Mouse (Mus musculus) kidney, postnatal 25 days (tissue): ENCODE results near the gene Mast1.

Source experiments
- DNase-seq, 2 experiments: peaks; one replicate each; pipeline ENCODE4 v3.0.0; 2021; ENCODE audit warnings: mixed read lengths in 2 of 2

Mast1 gene

DNA sequence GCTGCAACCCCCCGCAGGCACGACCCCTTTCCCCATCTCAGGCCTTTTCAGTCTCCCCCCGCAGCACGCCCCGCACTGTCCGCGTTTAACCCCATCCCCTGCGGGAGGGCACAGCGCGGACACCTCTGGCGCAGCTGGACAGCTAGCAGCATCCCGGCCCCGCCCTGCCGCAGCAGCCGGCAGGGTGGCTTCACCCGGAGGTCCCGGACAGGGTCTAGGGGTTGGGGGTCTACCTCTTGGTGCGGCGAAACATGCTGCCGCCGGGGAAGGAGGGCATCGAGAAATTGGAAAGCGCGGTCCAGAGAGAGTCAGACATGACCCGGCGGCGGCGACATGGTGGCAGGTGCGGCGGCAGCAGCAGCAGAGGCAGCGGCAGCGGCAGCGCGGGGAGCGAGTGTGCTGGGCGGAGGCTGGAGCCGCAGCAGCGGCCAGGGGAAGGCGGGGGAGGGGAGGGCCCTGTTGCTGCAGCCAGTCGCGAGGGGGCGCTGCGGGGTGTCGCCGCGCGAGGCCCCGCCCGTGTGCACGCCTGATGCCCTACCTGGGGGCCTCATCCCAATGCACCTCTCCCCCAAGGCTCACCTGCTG, at the start of gene Mast1:
Gene Mast1 (minus strand): TSS at position 398 of the 585 bp plus-strand sequence.
- peak; percentile 49 to 66 for DNase-seq

GRCm38 (mm10) chr8:84986379-84986945, 49.3 kb upstream of the Mast1 start:
- DNase-seq, result no peak

- peak; percentile 97 to 98 for DNase-seq
These were observed 48.7 kb upstream of the Mast1 start for GRCm38 (mm10) chr8:84985684-84986378.

GRCm38 (mm10) chr8:84985049-84985683, 48.0 kb upstream of the Mast1 start:
- DNase-seq, result peak in 1 of 2 experiments; percentile 22

DNA sequence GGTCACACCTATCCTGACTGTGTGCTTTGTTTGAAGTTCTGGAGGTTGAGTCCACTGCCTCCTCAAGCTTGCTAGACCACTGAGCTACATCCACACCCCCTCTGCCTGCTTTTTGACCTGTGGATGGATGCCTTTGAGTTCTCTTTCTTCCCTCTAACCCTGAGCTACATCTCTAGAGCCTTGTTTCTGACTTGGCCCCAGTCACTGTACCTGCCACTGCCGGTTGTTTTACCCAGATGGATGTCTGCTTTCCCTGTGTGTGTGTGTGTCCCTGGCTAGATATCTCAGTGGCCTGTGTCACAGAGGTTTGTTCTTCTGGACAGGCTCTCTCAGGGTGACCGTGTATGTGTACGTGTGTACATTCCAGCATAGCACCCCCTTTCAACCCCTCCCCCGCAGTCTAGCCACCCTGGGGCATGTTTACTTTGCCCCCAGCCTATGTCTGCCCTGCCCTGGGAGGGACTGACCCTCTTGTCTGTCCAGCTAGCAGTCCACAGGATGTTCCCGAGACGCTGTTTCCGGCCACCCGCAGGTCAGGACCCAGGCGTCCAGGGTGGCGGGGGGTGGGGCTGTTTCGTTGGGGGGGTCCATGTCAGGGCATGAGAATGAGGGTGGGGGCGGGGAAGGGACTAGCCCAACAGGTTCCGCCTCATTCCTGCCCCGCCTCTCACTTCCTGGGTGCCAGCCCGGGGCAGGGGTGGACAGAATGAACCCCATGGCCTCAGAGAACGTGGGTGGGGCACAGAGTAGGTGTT, 47.3 kb upstream of the Mast1 start:
- peak; percentile 70 to 91 for DNase-seq

DNA sequence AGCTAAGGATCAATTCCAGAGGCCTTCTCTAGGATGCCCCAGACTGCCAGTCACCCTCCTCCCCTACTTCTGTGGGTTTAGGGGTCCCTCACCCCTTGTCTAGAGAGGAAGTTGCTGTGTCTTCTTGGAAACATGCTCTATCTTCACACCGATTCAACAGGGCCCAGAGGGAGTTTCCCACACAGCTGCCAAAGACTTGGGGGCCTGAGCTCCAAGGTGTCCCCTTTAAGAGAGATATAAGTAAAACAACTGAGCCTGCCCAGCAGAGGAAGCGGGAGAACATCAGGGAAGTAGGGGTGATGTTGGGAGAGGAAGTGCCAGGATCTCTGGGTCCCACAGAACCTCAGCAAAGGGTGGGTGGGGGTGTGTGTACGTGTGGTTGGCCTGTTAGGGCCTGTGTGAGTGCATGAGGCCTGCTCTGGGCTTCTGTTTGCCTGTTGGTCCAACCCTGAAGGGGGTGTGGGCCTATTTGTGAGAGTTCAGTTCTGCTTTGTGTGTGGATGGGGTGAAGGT, 45.4 kb upstream of the Mast1 start:
- DNase-seq, result no peak

- DNase-seq, result peak; percentile 58 to 84
These were observed 44.7 kb upstream of the Mast1 start for GRCm38 (mm10) chr8:84981644-84982498.

- peak; percentile 98 for DNase-seq
These were observed 43.6 kb upstream of the Mast1 start for GRCm38 (mm10) chr8:84980622-84981358.

DNA sequence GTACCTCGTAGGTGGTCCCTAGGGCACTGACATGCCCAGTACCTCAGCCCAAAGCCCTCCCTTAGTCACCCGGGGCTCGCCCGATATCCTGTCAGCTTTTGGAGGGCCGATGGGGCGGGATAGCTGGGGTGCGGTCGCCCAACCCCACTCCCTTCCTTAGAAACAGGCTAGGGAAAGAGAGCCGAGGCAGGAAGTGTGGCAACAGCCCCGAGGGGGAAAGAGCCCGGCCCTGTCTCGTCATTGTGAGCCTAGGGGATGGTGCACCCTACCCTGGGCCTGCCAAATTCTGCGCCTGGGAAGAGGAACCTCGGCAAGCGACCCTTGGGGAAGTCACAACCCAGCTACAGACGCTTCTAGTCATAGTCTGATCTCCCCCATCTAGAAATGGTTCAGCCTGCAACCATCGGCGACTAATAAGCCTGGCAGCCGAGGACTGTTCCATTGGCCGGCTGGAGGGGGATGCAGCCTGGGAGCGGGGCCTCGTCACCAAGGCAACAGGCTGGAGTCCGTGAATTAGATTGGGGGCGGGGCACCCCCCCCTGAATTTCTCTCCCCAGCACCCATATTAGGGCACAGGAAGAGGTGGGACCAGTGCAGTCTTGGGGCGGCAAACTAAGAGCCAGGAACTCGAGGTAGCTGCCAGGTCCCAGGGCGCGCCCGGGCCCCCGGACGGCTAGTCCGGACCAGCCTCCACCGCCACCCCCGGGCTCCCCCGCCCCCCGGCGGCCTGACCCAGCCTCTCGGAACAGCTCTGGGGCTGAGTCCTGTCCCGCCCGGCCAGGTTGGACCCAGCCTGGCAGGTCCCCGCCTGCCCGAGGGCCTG, 42.7 kb upstream of the Mast1 start:
- peak; percentile 95 to 98 for DNase-seq

DNA sequence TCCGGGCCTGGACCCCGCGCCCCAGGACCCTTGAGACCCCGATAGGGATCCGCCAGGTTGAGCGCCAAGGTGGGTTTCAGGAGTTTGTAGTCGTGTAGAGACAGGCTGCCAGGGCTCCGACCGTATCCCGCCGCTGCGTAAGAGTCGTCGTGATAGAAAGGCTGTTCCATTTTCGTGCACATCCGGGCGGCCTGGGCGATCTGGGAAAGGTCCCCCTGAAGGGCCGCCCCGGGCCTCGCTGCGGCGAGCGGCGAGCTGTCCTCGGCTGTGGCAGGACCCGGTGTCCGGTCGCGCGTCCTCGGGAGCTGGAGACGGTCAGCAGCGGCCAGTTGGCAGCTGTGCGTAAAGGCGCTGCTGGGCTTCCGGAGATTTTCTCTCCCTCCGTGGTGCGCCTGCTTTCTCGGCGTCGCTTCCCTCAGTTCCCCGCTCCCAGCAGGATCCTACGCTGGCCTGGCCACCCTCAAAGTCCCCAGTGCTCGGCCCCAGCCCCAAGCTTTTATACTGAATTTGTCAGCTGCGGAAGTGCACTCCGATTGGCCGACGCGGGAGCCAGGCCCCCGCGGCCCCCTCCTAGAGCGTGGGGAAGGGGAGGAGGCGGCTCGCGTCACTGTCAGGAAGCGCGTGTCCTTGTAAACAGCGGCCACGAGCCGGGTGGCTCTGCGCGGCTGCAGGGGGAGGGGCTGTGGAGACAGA, 41.2 kb upstream of the Mast1 start, which contains the start of gene Junb:
Gene Junb (minus strand): TSS at position 471 of the 693 bp plus-strand sequence.
- peak; percentile 94 to 98 for DNase-seq

GRCm38 (mm10) chr8:84977435-84978247, 40.5 kb upstream of the Mast1 start:
- peak; percentile 64 to 84 for DNase-seq

GRCm38 (mm10) chr8:84976763-84977434, 39.7 kb upstream of the Mast1 start:
- DNase-seq, result no peak

DNA sequence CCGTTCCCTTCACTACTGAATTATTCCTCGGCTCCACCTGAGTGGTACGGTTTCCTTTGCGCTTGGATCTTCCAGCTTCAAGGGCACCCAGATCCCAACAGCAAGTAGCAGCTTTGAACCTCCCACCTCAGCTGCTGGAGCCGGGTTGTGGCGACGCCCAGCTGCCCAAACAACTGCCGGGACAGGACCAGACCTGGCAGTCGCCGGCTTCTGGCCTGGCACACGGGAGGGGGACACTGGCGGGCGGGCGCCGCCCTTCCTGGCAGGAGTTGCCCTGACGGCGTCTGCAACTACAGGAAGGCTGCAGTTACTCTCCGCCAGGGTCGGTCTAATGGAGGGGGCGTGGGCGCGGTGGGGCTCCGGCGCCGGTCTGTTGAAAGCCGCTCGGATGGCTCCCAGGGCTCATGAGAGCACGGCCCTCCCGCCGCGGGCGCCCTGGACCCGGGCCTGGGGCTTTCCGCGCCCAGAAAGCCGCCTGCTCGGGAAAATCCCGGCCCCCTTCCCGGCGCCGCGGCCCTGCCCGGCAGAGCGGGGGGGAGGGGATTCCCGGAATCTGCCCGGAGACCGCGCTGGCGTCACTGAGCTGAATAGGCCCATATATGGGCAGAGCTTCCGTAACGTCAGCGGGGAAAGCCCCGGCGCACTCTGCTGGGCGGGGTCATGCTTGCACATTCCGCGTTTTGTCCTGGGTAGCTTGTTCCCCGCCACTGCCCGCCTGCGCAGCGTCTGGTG, 39.0 kb upstream of the Mast1 start:
- peak; percentile 97 for DNase-seq

GRCm38 (mm10) chr8:84975434-84975833, 38.3 kb upstream of the Mast1 start:
- peak; percentile 72 to 75 for DNase-seq

DNA sequence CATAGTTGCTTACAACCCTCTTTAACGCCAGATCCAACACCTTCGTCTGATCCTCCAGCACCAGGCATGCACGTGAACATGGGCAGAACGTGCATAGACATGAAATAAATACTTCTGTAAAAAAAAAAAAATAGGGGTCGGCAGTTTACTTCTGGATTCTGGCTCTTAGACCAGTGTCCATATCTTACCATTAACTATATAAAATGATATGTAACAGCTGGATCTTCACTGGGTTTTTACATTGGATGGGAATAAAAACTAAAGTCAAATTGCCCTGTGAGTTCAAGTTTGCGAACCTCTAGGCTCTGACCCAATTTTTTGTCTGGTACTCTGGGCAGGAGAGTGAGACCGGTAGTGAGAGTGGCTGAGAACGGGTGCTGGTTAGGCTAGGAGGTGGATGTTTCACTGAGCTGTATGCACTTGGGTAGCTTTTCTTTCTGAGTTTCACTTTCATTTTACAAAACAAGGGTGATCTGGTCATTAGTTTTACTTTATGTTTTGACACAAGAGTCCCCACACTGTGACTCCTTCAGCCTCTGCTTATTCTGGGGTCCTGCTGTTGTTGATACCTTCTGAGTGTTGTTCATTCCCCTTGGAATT, 37.5 kb upstream of the Mast1 start:
- DNase-seq, result no peak

DNA sequence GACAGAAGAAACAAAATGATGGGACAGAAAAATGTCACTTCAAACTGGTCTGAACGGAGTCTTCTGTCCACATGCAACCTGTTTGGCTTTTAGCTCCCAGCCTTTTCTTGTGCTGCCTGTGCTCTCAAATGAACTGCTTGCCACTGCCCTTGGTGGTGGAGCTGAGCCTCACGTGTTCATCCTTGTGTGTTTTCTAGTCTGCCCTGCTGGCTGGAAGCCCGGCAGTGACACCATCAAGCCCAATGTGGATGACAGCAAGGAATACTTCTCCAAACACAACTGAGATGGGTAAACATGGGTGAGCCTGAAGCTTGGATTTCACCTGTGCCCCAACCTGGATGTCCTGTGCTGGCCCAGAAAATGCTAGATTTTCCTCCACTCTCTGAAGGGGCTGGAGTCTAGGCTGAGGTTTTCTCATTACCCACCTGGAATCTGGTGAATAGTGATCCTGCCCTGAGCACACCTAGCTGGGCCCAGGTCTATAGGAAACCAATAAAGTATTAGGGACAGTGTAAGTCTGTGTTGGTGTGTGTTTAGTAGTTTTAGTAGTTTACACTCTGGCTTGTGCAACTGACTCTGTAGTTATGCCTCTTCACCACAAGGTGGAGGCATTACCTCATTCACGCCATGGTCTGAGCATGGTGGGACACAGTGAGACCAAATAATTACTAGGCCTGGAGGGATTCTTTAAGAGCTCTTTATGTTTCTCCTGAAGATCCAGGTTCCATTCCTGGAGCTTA, 36.8 kb upstream of the Mast1 start:
- peak; percentile 54 to 62 for DNase-seq
